Mouse (Mus musculus) kidney, postnatal 10 days (tissue): ENCODE measurements around the gene Papola.

ENCODE experiments used
- DNase-seq: peaks from one replicate; pipeline ENCODE4 v3.0.0; 2021; ENCODE audit warnings: mixed read lengths

Papola gene

DNA sequence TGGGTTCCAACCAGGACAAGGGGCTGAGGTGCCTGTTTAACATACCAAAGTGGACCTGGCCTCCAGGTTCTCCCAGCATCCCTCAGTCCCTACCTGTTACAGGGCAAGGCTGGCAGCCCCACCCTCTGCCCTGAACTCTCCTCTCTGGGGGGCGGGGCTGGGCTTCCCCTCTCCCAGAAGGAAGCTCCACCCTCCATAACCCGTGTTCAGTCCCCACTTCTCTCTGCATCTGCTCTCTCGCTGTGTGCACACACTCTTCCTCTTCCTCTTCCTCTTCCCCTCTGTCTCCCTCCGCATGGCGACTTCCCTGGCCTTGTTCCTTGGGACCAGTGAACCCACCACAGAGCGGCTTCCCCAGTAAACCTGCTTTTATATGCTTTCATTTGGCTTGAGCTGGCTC, 84.7 kb downstream of the Papola start:
- DNase-seq, result no peak

DNA sequence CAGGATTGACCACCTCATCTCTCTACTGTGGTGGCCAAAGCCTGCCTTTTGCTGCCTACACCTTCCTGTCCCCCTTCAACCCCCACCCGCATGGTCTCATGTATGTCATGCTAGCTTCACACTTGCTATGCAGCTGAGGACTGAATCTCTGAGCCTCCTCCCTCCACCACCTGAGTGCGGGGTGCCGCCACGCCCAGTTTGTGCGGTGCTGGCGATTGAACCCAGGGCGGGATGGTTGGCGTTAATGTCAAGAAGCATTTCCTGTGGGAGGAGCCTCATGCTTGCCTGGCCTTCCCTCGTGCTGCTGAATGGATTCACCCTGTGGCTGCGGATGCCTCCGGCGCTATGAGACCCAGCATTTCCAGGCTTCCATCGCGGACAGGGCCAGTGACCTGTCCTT, 85.2 kb downstream of the Papola start:
- DNase-seq, result no peak

DNA sequence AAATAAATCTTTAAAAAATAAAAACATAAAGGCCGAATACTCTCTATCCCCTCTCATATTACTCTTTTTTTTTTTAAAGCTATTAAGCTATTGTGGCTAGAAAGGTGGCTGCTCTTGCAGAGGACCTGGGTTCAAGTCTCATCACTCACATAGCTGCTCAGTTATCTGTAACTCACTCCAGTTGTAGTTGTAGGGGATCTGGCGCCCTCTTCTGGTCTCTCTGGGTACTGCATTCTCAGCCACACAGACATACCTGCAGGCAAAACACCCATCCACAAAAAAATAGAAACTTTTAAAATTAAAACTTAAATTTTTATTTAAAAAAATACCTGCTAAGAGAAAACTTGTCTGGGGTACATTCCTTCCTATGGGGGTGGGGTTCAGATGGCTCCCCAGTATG, 88.8 kb downstream of the Papola start:
- DNase-seq, result peak; percentile 31

DNA sequence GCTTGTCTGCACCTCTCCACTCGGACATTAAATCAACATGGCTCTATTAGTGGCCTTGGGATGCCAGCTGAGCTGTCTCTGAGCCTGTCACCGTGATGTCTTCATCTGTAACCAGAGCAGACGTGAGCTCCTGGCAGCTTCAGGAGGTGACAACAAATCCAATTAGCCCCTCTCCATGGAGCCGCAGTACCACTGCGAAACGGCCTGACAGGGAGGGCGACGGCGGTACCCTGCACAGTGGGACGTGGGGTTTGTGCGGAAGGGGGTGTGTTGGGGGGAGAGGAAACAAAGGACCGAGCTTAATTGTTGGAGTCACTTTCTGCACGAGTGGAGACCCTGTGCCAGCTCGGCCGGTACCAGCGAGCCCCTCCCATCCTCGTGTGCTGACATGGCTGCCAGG, 90.6 kb downstream of the Papola start:
- DNase-seq, result no peak

DNA sequence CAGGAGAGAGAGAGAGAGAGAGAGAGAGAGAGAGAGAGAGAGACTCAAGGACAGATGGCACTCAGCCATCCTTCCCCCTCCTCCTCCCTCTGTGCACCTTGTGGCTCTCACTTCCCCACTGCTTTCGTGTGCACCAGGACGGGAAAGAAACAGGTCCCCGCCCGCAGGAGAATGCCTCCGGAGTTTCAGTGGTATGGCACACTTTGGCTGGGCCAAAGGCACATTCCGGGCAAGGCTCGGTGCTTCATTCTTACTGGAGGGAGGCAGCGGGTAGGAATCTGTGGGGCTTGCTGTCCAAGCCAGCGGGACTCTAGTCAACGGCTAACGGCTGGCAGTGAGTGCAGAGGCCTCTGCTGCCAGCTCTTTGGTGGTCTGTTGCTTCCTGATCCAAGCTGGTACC, 92.0 kb downstream of the Papola start:
- no peak for DNase-seq

DNA sequence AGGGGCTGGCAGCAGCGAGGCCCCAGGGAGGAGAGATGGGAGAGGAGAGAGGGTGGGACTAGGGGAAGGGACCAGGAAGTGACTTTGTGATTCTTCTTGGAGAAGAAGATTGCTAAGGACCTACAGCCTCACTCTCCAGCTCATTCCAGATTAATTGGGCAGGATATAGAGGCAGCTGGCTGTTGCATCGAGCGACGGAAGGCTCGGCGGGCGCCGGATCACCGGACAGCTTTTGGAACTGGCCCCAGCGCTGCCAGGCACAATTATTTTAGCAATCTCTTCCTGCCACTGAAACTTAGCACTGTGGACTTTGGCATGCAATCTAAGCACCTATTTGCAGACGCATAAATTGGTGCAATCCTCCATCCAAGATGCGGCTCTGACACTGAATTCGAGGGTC, 92.4 kb downstream of the Papola start:
- no peak for DNase-seq

DNA sequence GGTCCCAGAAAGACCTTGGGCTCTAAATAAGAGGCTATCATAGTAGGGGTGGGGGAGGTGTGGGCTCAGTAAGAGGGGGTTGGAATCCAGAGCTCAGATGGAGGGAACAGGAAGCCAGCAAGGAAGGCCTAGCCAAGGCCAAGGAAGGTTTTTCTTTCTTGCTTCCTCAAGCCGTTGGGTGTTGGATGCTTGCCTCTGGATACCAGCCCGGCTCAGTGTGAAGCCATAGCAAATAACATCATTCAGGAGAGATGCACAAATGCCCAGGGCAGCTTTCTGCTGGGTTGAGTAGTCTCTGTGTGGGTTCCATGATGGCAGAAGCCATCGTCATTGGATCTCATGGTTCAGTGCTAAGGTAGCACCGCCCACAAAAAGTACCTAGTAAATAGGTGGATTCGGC, 94.3 kb downstream of the Papola start:
- no peak for DNase-seq

DNA sequence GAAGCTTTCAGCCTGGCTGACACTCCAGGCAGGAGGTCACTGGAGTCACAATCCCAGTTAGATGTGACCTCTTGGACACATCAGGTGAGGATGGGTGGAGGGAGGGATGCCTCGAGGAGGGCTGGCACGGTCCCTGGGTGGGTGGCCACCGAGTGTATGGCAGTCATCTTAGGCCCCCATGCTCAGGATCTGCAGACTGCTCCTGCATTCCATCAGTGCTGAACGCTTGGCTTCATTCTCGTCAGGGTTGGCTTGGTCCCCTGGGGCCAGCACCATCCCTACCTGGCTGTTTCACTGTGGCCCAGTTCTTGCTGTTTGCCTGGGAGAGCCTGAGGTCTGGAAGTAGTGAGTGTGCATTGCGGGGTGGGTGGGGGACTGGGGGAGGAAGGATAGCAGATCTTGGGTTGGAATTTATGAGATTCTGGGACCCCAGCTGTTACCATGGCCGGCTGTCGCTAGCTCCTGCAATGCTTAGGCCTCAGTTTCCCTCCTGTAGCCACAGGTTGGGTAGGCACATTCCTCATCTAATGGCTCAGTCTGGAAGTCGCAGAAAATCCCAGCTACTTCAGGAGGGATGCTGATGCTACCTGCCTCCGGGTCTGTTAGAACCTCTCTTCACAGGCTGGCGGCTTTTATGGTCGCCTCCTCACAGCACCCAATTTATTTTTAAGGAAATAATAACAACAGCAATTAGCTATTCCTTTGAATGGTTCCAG, 99.5 kb downstream of the Papola start:
- no peak for DNase-seq

DNA sequence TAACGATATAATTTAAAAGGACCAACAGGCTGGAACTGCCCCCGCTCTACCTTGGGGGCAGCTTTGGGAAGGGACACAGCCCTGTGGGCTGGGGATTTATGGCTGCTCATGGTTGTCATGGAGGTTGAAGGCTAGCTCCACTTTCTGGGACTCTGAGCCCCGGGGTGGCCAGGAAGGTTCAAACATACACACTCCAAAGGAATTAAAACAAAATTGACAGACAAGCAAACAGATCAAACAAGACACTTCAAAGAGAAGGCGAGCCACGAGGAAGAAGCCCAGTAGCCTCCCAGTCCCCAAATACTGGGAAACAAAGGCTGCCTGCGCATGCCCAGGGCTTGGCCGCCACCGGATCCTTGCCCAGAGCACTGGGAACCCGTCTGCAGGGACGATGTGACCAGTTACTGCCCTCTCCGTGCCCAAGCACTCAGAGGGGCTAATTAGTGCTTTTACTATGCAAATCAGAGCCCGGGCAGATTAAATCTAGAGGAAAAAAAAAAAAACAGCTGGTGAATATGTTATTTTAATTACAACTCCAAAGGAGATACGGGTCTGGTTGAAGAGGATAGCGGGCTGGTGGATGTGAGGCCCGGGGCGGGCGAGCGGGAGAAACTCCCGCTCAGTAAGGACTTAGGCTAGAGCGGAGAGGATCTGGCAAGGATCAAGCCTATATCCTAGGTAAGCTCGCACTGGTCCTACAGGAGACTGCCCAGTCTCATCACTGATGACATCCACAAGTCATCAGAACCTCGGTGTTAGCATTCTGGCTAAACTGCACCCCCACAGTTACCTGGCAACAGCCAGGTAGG, 100.2 kb downstream of the Papola start:
- peak; percentile 24 for DNase-seq
